In the genomic region with DNA sequence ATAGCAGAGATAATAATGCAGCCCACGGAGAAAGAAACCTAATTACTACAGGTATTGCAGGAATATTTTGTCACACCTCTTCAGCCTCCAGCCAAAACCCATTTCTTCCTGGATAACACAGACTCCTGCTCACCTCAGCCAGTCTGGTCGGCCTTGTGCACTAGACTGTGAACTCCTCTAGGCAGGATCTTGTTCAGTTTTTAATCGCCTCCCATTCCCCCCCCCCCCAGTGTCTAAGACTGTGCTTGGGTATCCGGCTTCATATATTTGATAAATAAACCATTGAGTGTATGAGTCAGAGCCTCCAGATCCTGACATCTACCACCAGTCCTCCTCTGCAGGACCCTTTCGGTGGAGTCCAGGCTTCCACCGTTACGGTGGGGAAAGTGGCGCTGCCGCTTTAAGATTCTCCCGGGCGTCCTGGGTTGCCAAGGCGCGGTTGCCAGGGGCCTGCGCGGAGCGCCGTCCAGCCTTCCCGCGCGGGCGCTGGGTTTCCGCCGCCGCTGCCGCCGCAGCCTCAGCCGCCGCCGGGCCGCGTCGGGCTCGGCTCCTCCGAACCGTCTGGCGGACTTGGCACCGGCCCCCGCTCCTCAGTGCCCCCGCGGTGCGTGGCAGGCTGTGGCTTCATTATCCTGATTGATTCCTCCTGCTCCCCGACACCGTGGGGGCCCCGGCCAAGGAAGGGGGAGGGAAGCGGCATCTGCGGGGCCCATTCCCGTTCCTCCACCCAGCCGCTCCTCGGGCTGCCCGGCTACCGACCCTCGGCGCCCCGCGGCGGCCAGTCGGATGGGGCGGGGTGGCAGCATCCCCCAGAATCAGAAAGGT, we compare ENCODE assay signal across 7 mouse cellular contexts. TPM values are rescaled to one million over a fixed set of nuclear protein-coding genes. Genes with fewer than 3 reads are reported as not detected.
DNase-seq lines count a peak whose midpoint lies in the region; ATAC-seq lines count a peak whose summit lies in the region.

No protein-coding gene starts in this region.

- ATAC-seq in intestine, embryonic 14.5 days (replicated peaks; ENCODE audit: low FRiP score, low TSS enrichment, low read depth), result peak; percentile 66

- peak overlapping the region; percentile 66 for H3K9ac ChIP-seq in intestine, embryonic 14.5 days (ENCODE audit: low read length)

- H3K36me3 ChIP-seq in intestine, embryonic 14.5 days (ENCODE audit: control insufficient read depth, insufficient read depth, low read length), result no peaks in the 10 kb centered on the region

- WGBS in intestine, embryonic 14.5 days, result 1% methylated on average over 58 of the region's 58 CpGs

- DNase-seq in adrenal gland, adult 2 months, result peak; percentile 84
- peak; percentile 87 for DNase-seq in embryo, embryonic 10.5 days (ENCODE audit: low spot score)
- DNase-seq in gastrocnemius, postnatal 4 days (ENCODE audit: low spot score in 2 of 2), result peak; percentile 46 to 67
- DNase-seq in intestine, embryonic 14.5 days (ENCODE audit: low spot score), result peak; percentile 78
- peak; percentile 79 to 88 for DNase-seq in left cerebral cortex, postnatal 36 days (ENCODE audit: low spot score in 2 of 2)
- peak; percentile 74 for DNase-seq in mesoderm, embryonic 11.5 days (ENCODE audit: low read depth, low spot score)
- peak; percentile 78 for DNase-seq in right cerebral cortex, postnatal 4 days

- H3K4me2 ChIP-seq in intestine, embryonic 14.5 days (ENCODE audit: low read length), result peak overlapping the region; percentile 96

- H3K27me3 ChIP-seq in intestine, embryonic 14.5 days (replicated peaks; ENCODE audit: control insufficient read depth, insufficient read depth, low read length), result peaks cover 11% of the 10 kb centered on the region

- H3K27ac ChIP-seq in intestine, embryonic 14.5 days (ENCODE audit: low read depth), result no peak overlapping the region

- H3K9me3 ChIP-seq in intestine, embryonic 14.5 days (ENCODE audit: control insufficient read depth, low read length), result no peaks in the 10 kb centered on the region

- H3K4me3 ChIP-seq in intestine, embryonic 14.5 days (ENCODE audit: low read depth, low read length), result peak overlapping the region; percentile 69

- intact Hi-C loops in left cerebral cortex, postnatal 36 days (cut with DNase I), result no loop called here

- H3K4me1 ChIP-seq in intestine, embryonic 14.5 days (replicated peaks; ENCODE audit: control insufficient read depth, insufficient read depth, low read length), result peaks cover 15% of the 10 kb centered on the region; the same call in 1 of the 2 replicates

RNA-seq across cellular contexts. Expression of a gene that starts 35.0 kb away (rescaled TPM):
- not detected for total RNA-seq in adrenal gland, adult 2 months (2021)
- polyA plus RNA-seq in adrenal gland, adult 2 months (2012; rRNA removed), result not detected in 2 replicates
- not detected for total RNA-seq in gastrocnemius, postnatal 4 days (2021)
- 0.05 and 0.07 TPM in 2 replicates for polyA plus RNA-seq in intestine, embryonic 14.5 days (2014; fragmentation: Nextera tagmentation; extraction: Ambion mirVana)
- total RNA-seq in left cerebral cortex, postnatal 36 days (2021), result 10 to 100 TPM; 65.2 to 77.3 TPM

RNA-seq across cellular contexts. Expression of a gene that starts 53.8 kb away (rescaled TPM):
- total RNA-seq in adrenal gland, adult 2 months (2021), result under 1 TPM; 0.17 to 0.55 TPM
- polyA plus RNA-seq in adrenal gland, adult 2 months (2012; rRNA removed), result 0.22 and 0.37 TPM in 2 replicates
- under 1 TPM; 0.52 to 0.70 TPM for total RNA-seq in gastrocnemius, postnatal 4 days (2021)
- 21.4 and 22.6 TPM in 2 replicates for polyA plus RNA-seq in intestine, embryonic 14.5 days (2014; fragmentation: Nextera tagmentation; extraction: Ambion mirVana)
- 100 to 1,000 TPM; 225 to 274 TPM for total RNA-seq in left cerebral cortex, postnatal 36 days (2021)

Comparison
In these comparisons a context has a peak if more than half of its experiments do, and no peak if none do; other contexts are left out.
1. RNA of a gene that starts 35.0 kb away (total RNA-seq): 65.2 to 77.3 TPM in left cerebral cortex, postnatal 36 days; not detected in gastrocnemius, postnatal 4 days and not detected in adrenal gland, adult 2 months; every median in the first group is over 10 times any median in the second.
2. RNA of a gene that starts 53.8 kb away (total RNA-seq): 225 to 274 TPM in left cerebral cortex, postnatal 36 days; 0.52 to 0.70 TPM in gastrocnemius, postnatal 4 days and 0.17 to 0.55 TPM in adrenal gland, adult 2 months; every median in the first group is over 100 times any median in the second.
3. Peak in every context shown above with its lines, with median percentiles within 50 percentile points of each other: DNase-seq.